Comparison of ENCODE assay signal across 12 mouse cellular contexts in the genomic region with DNA sequence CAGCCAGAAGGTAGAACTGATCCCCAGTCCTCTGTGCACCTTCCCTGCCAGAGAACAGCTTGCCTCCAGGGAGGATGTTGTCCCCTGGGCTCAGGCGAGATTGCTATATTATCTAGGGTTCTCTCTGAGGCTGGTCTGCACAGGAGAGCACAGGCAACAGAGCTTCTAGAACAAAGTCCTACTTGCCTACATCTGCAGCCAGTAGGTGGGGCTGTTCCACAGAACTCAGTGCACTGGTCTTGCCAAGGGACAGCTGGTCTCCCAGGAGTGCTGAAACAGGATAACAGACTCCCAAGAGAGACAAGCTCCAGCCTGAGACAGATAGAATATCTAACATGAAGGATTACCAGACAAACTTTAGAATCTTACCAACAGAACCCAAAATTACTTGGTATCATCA.
DNase-seq lines count a peak whose midpoint lies in the region; ATAC-seq and TF ChIP-seq lines count a peak whose summit lies in the region.
"Had no signal": no experiment of that assay in that cellular context is flagged by ENCODE, and none has a peak within 500 bp of the region (broad histone marks: within the 10 kb centered on the region; RNA-seq: fewer than 3 reads in every experiment).

No protein-coding gene starts in this region.

- H3K27me3 ChIP-seq in lung, postnatal 0 days (replicated peaks; ENCODE audit: insufficient read depth, low read length): no peaks in the 10 kb centered on the region
- H3K27me3 ChIP-seq in stomach, postnatal 0 days (ENCODE audit: control insufficient read depth, insufficient read depth, low read length): no peaks in the 10 kb centered on the region
- H3K27me3 ChIP-seq: heart, embryonic 15.5 days; intestine, embryonic 15.5 days; megakaryocyte, embryonic 14.5 days; Patski had no signal

- no peak overlapping the region for H3K9ac ChIP-seq in lung, postnatal 0 days (replicated peaks; ENCODE audit: low read depth)
- H3K9ac ChIP-seq in stomach, postnatal 0 days (ENCODE audit: low read length): no peak overlapping the region
- H3K9ac ChIP-seq: heart, embryonic 15.5 days; intestine, embryonic 15.5 days had no signal

- no peaks in the 10 kb centered on the region for H3K9me3 ChIP-seq in lung, postnatal 0 days (ENCODE audit: low read length)
- H3K9me3 ChIP-seq in stomach, postnatal 0 days (ENCODE audit: control insufficient read depth, low read length): no peaks in the 10 kb centered on the region
- H3K9me3 ChIP-seq: heart, embryonic 15.5 days; intestine, embryonic 15.5 days; megakaryocyte, embryonic 14.5 days had no signal

- no peaks in the 10 kb centered on the region for H3K4me1 ChIP-seq in lung, postnatal 0 days (ENCODE audit: insufficient read depth, low read depth, low read length)
- H3K4me1 ChIP-seq in stomach, postnatal 0 days (replicated peaks; ENCODE audit: control insufficient read depth, insufficient read depth): no peaks in the 10 kb centered on the region
- H3K4me1 ChIP-seq: heart, embryonic 15.5 days; intestine, embryonic 15.5 days; megakaryocyte, embryonic 14.5 days had no signal

- 67% methylated on average over 1 of the region's 1 CpGs for WGBS in lung, postnatal 0 days
- 86% methylated on average over 1 of the region's 1 CpGs for WGBS in stomach, postnatal 0 days

- DNase-seq in heart, adult 11 months: peak; percentile 78
- DNase-seq in heart, adult 9 months (ENCODE audit: low spot score in 2 of 2): no peak
- DNase-seq in lung, postnatal 0 days (ENCODE audit: low spot score): peak; percentile 7
- no peak for DNase-seq in lung, adult 18-20 months
- peak; percentile 12 for DNase-seq in R1 (ENCODE audit: low read depth, low spot score)
- DNase-seq in stomach, postnatal 0 days (ENCODE audit: low spot score): no peak
- DNase-seq in gastrocnemius, postnatal 4 days (ENCODE audit: low spot score in 2 of 2): no peak
- DNase-seq: cerebellum, adult 11-12 months had no signal

- H3K27ac ChIP-seq in lung, postnatal 0 days (ENCODE audit: low read length): no peak overlapping the region
- no peak overlapping the region for H3K27ac ChIP-seq in stomach, postnatal 0 days (replicated peaks)
- H3K27ac ChIP-seq: heart, embryonic 15.5 days; intestine, embryonic 15.5 days had no signal

- ATAC-seq in lung, postnatal 0 days: no peak
- ATAC-seq in stomach, postnatal 0 days (ENCODE audit: low FRiP score, low TSS enrichment): no peak
- ATAC-seq: intestine, embryonic 15.5 days; Patski had no signal

- no peaks in the 10 kb centered on the region for H3K36me3 ChIP-seq in lung, postnatal 0 days (ENCODE audit: insufficient read depth, low read length)
- H3K36me3 ChIP-seq in stomach, postnatal 0 days (ENCODE audit: control insufficient read depth, insufficient read depth, low read length): no peaks in the 10 kb centered on the region
- H3K36me3 ChIP-seq: heart, embryonic 15.5 days; intestine, embryonic 15.5 days had no signal

- H3K4me3 ChIP-seq in lung, postnatal 0 days (ENCODE audit: low read depth, low read length): no peak overlapping the region
- H3K4me3 ChIP-seq in stomach, postnatal 0 days (ENCODE audit: low read depth, low read length): no peak overlapping the region
- H3K4me3 ChIP-seq: heart, embryonic 15.5 days; intestine, embryonic 15.5 days; megakaryocyte, embryonic 14.5 days had no signal

- TF ChIP-seq EP300 in lung, postnatal 0 days (IDR thresholded peaks at IDR 0.05): no peak
- TF ChIP-seq EP300 in stomach, postnatal 0 days (optimal IDR thresholded peaks at IDR 0.05): no peak

- peak; percentile 32 for TF ChIP-seq CTCF in lung, postnatal 0 days (IDR thresholded peaks at IDR 0.05)
- TF ChIP-seq CTCF in stomach, postnatal 0 days (IDR thresholded peaks at IDR 0.05; ENCODE audit: low read depth): peak; percentile 37

- no peak overlapping the region for H3K4me2 ChIP-seq in lung, postnatal 0 days (replicated peaks; ENCODE audit: low read depth, low read length)
- H3K4me2 ChIP-seq in stomach, postnatal 0 days (replicated peaks; ENCODE audit: low read depth): no peak overlapping the region
- H3K4me2 ChIP-seq: heart, embryonic 15.5 days; intestine, embryonic 15.5 days had no signal

Comparison
In these comparisons a context has a peak if more than half of its experiments do, and no peak if none do; other contexts are left out.
1. DNase-seq: peak in heart, adult 11 months (single experiment), lung, postnatal 0 days (single experiment) and R1 (single experiment); none in heart, adult 9 months (0 of 2), lung, adult 18-20 months (0 of 2), stomach, postnatal 0 days (single experiment) and gastrocnemius, postnatal 4 days (0 of 2).